Mouse (Mus musculus): ENCODE data around the gene Esp24. TPM values are rescaled to one million over a fixed set of nuclear protein-coding genes. Genes with fewer than 3 reads are reported as not detected.
"Not testable (repeated sequence)": the region's sequence is repeated elsewhere in the genome, so short reads cannot be mapped to it uniquely, and the experiment has no call there.

Esp24 gene
- polyA plus RNA-seq (2012) = not detected in 2 replicates

- not testable (repeated sequence) for H3K36me3 ChIP-seq (ENCODE audit: control insufficient read depth); H3K4me1 ChIP-seq (ENCODE audit: control insufficient read depth); H3K4me3 ChIP-seq (replicated peaks); H3K27me3 ChIP-seq (ENCODE audit: control insufficient read depth); H3K9me3 ChIP-seq (ENCODE audit: control insufficient read depth, low read length)
These were observed at the start of gene Esp24 for GRCm38 (mm10) chr17:39036395-39036794. TSS of gene Esp24 (plus strand) at chr17:39036695.

- Histone ChIP-seq H3K9me3 (ENCODE audit: control insufficient read depth, low read length) (peaks cover 16% of the 10 kb centered on the region), H3K4me3 (replicated peaks) (no peak overlapping the region), H3K36me3 (ENCODE audit: control insufficient read depth) (no peaks in the 10 kb centered on the region), H3K27me3 (ENCODE audit: control insufficient read depth) (no peaks in the 10 kb centered on the region), H3K4me1 (ENCODE audit: control insufficient read depth) (no peaks in the 10 kb centered on the region)
- TF ChIP-seq TAL1 (IDR thresholded peaks at IDR 0.05; ENCODE audit: low read length) = no peak
- TF ChIP-seq GATA1 (IDR thresholded peaks at IDR 0.05; ENCODE audit: low read length) = no peak
These were observed 26.6 kb upstream of the Esp24 start for GRCm38 (mm10) chr17:39009846-39010245.

- peaks cover 19% of the 10 kb centered on the region for H3K9me3 ChIP-seq (ENCODE audit: control insufficient read depth, low read length)
- no peaks in the 10 kb centered on the region for H3K36me3 ChIP-seq (ENCODE audit: control insufficient read depth)
- H3K27me3 ChIP-seq (ENCODE audit: control insufficient read depth) = no peaks in the 10 kb centered on the region
- TF ChIP-seq GATA1 (IDR thresholded peaks at IDR 0.05; ENCODE audit: low read length) (no peak), TAL1 (IDR thresholded peaks at IDR 0.05; ENCODE audit: low read length) (no peak)
- H3K4me1 ChIP-seq (ENCODE audit: control insufficient read depth) = no peaks in the 10 kb centered on the region
- H3K4me3 ChIP-seq (replicated peaks) = no peak overlapping the region
These were observed 25.5 kb upstream of the Esp24 start for GRCm38 (mm10) chr17:39010675-39011638.

- Histone ChIP-seq H3K36me3 (ENCODE audit: control insufficient read depth) (no peaks in the 10 kb centered on the region), H3K4me3 (replicated peaks) (no peak overlapping the region), H3K4me1 (ENCODE audit: control insufficient read depth) (no peaks in the 10 kb centered on the region), H3K9me3 (ENCODE audit: control insufficient read depth, low read length) (peaks cover 23% of the 10 kb centered on the region), H3K27me3 (ENCODE audit: control insufficient read depth) (no peaks in the 10 kb centered on the region)
- TF ChIP-seq TAL1 (IDR thresholded peaks at IDR 0.05; ENCODE audit: low read length) (no peak), GATA1 (IDR thresholded peaks at IDR 0.05; ENCODE audit: low read length) (no peak)
These were observed 19.3 kb upstream of the Esp24 start for GRCm38 (mm10) chr17:39017184-39017583.

GRCm38 (mm10) chr17:39043241-39043640, 6.7 kb downstream of the Esp24 start, which contains the start of gene Gm21903:
TSS of gene Gm21903 (minus strand) at chr17:39043341.
- H3K4me1 ChIP-seq (ENCODE audit: control insufficient read depth) = no peaks in the 10 kb centered on the region
- no peaks in the 10 kb centered on the region for H3K27me3 ChIP-seq (ENCODE audit: control insufficient read depth)
- H3K4me3 ChIP-seq (replicated peaks) = no peak within 1 kb of the TSS
- no peaks in the 10 kb centered on the region for H3K36me3 ChIP-seq (ENCODE audit: control insufficient read depth)
- 0 out of 2 replicates have a peak, but pooled peaks cover 2% of the 10 kb centered on the region for H3K9me3 ChIP-seq (ENCODE audit: control insufficient read depth, low read length)
- TF ChIP-seq TAL1 (IDR thresholded peaks at IDR 0.05; ENCODE audit: low read length) = no peak
- TF ChIP-seq GATA1 (IDR thresholded peaks at IDR 0.05; ENCODE audit: low read length) = no peak

- Histone ChIP-seq H3K4me3 (replicated peaks) (no peak overlapping the region), H3K4me1 (ENCODE audit: control insufficient read depth) (no peaks in the 10 kb centered on the region), H3K36me3 (ENCODE audit: control insufficient read depth) (no peaks in the 10 kb centered on the region), H3K9me3 (ENCODE audit: control insufficient read depth, low read length) (peaks cover 10% of the 10 kb centered on the region), H3K27me3 (ENCODE audit: control insufficient read depth) (no peaks in the 10 kb centered on the region)
- no peak for TF ChIP-seq GATA1 (IDR thresholded peaks at IDR 0.05; ENCODE audit: low read length)
- no peak for TF ChIP-seq TAL1 (IDR thresholded peaks at IDR 0.05; ENCODE audit: low read length)
These were observed 27.1 kb downstream of the Esp24 start for GRCm38 (mm10) chr17:39063641-39064040.

- Histone ChIP-seq H3K27me3 (ENCODE audit: control insufficient read depth) (no peaks in the 10 kb centered on the region), H3K36me3 (ENCODE audit: control insufficient read depth) (no peaks in the 10 kb centered on the region), H3K9me3 (ENCODE audit: control insufficient read depth, low read length) (peaks cover 6% of the 10 kb centered on the region), H3K4me1 (ENCODE audit: control insufficient read depth) (no peaks in the 10 kb centered on the region), H3K4me3 (replicated peaks) (no peak within 1 kb of the TSS)
- TF ChIP-seq GATA1 (IDR thresholded peaks at IDR 0.05; ENCODE audit: low read length) (no peak), TAL1 (IDR thresholded peaks at IDR 0.05; ENCODE audit: low read length) (no peak)
These were observed 40.4 kb downstream of the Esp24 start, which contains the start of gene Esp23 for GRCm38 (mm10) chr17:39076937-39077336. TSS of gene Esp23 (minus strand) at chr17:39077037.

Other genes starting within 250 kb of the Esp24 start
- not detected in 2 replicates for gene Gm21903, start 6.6 kb downstream of the Esp24 start, polyA plus RNA-seq (2012)
- 0.11 TPM in 1 of 2 replicates, not detected in the other for gene Esp23, start 40.3 kb downstream of the Esp24 start, polyA plus RNA-seq (2012)
- gene Esp22, start 58.6 kb downstream of the Esp24 start, polyA plus RNA-seq (2012) = not detected in 2 replicates

Measured in erythroblast, embryonic 14.5 days (primary cell).